Mouse (Mus musculus) thymus, postnatal 25 days (tissue): ENCODE data around the gene Abhd12.

Experiments used
- DNase-seq: peaks from one replicate; pipeline ENCODE4 v3.0.0; 2022

The Abhd12 gene

GRCm38 (mm10) chr2:150793320-150793719, 111.2 kb downstream of the Abhd12 start:
- DNase-seq, result no peak

GRCm38 (mm10) chr2:150788768-150789550, 115.6 kb downstream of the Abhd12 start:
- DNase-seq, result no peak

GRCm38 (mm10) chr2:150787234-150787771, 117.2 kb downstream of the Abhd12 start:
- DNase-seq, result peak; percentile 16

- DNase-seq, result peak; percentile 83
Observed at GRCm38 (mm10) chr2:150786251-150787180, 118.0 kb downstream of the Abhd12 start, which contains the start of gene Pygb. TSS of gene Pygb (plus strand) at chr2:150786735.

- DNase-seq, result no peak
Observed at GRCm38 (mm10) chr2:150782801-150783200, 121.7 kb downstream of the Abhd12 start.
